Mouse (Mus musculus) G1E (cell line): ENCODE data around the gene Smtnl1. TPM values are rescaled to one million over a fixed set of nuclear protein-coding genes. Genes with fewer than 3 reads are reported as not detected.
"Not testable (repeated sequence)": the region's sequence is repeated elsewhere in the genome, so short reads cannot be mapped to it uniquely, and the experiment has no call there.

Experiments used
- ATAC-seq: 2 replicates; pipeline ENCODE4 v1.8.0; 2016; ENCODE audit warnings: mild to moderate bottlenecking; ENCODE audit not compliant: insufficient number of reproducible peaks, poor library complexity, low FRiP score, severe bottlenecking; ENCODE audit errors: extremely low read depth
- DNase-seq: peaks from one replicate; pipeline ENCODE4 v3.0.0; 2012; ENCODE audit warnings: low spot score
- H3K27me3 ChIP-seq: 2 replicates; pipeline ENCODE4 v1.6.1; 2012; ENCODE audit warnings: mild to moderate bottlenecking, low read length, inconsistent platforms; ENCODE audit not compliant: insufficient read depth
- H3K36me3 ChIP-seq: replicated peaks from 2 replicates; pipeline ENCODE3; 2012; ENCODE audit warnings: mild to moderate bottlenecking, inconsistent platforms
- H3K4me1 ChIP-seq: 2 replicates; pipeline ENCODE4 v1.6.1; 2012; ENCODE audit warnings: low read depth, low read length, inconsistent platforms, mixed read lengths; ENCODE audit not compliant: insufficient read depth
- H3K4me3 ChIP-seq: 2 replicates; pipeline ENCODE4 v1.5.1; 2012; ENCODE audit warnings: low read depth, mild to moderate bottlenecking, inconsistent platforms, low read length, moderate library complexity, mixed read lengths
- H3K9me3 ChIP-seq: replicated peaks from 2 replicates; pipeline ENCODE4 v1.6.1; 2012; ENCODE audit warnings: inconsistent platforms
- CTCF ChIP-seq: IDR thresholded peaks from 2 replicates; pipeline ENCODE4 v1.5.1; 2012; ENCODE audit warnings: low read depth, low read length, inconsistent platforms, mixed read lengths
- GATA1 ChIP-seq: IDR thresholded peaks from 2 replicates; pipeline ENCODE4 v1.6.1; 2012; ENCODE audit warnings: borderline replicate concordance, low read length, inconsistent platforms, mixed read lengths
- GATA2 ChIP-seq: IDR thresholded peaks from 2 replicates; pipeline ENCODE4 v1.6.1; 2012; ENCODE audit warnings: low read depth, low read length, inconsistent platforms, borderline replicate concordance
- POLR2AphosphoS5 ChIP-seq: IDR thresholded peaks from 2 replicates; pipeline ENCODE4 v1.6.1; 2012; ENCODE audit warnings: low read depth, low read length, inconsistent platforms; ENCODE audit not compliant: insufficient replicate concordance
- TAL1 ChIP-seq: conservative IDR thresholded peaks from 2 replicates; pipeline ENCODE4 v1.6.1; 2012; ENCODE audit warnings: low read depth, low read length, inconsistent platforms, mixed read lengths
- polyA plus RNA-seq: library from polyadenylated mRNA; stranded (reverse); fragments of >175 nt; gene quantifications from 2 replicates; pipeline ENCODE4 v1.2.3, GENCODE M21; 2012
- total RNA-seq, 2 experiments: library from RNA; stranded (forward) in 1 of 2; stranded (reverse) in 1 of 2; fragments of 200-1000 nt in 1 of 2; fragments of >200 nt in 1 of 2; fragmentation: Nextera tagmentation in 1 of 2; gene quantifications; 2 replicates each; pipeline ENCODE4 v1.2.3; 2014 to 2017

The Smtnl1 gene
- total and polyA plus RNA-seq, 3 experiments, result not detected

GRCm38 (mm10) chr2:84810526-84810885, 11.9 kb downstream of the Smtnl1 start:
- no peak for ATAC-seq
- peaks cover 40% of the 10 kb centered on the region for H3K36me3 ChIP-seq
- TF ChIP-seq GATA2, result no peak
- no peak for TF ChIP-seq TAL1
- no peak for TF ChIP-seq POLR2AphosphoS5
- no peak for TF ChIP-seq GATA1
- no peak for TF ChIP-seq CTCF
- peaks cover 5% of the 10 kb centered on the region; the same call in 1 of the 2 replicates for H3K27me3 ChIP-seq
- H3K4me3 ChIP-seq, result no peak overlapping the region
- peaks cover 26% of the 10 kb centered on the region for H3K9me3 ChIP-seq
- peaks cover 34% of the 10 kb centered on the region for H3K4me1 ChIP-seq
- DNase-seq, result no peak

GRCm38 (mm10) chr2:84809330-84809729, 13.1 kb downstream of the Smtnl1 start:
- H3K4me1 ChIP-seq, result peaks cover 29% of the 10 kb centered on the region
- H3K27me3 ChIP-seq, result no peaks in the 10 kb centered on the region
- ATAC-seq (no peak), DNase-seq (no peak)
- no peak for TF ChIP-seq POLR2AphosphoS5
- no peak for TF ChIP-seq TAL1
- no peak for TF ChIP-seq CTCF
- no peak for TF ChIP-seq GATA2
- no peak for TF ChIP-seq GATA1
- H3K4me3 ChIP-seq, result no peak overlapping the region
- peaks cover 49% of the 10 kb centered on the region for H3K36me3 ChIP-seq
- H3K9me3 ChIP-seq, result peaks cover 26% of the 10 kb centered on the region

- ATAC-seq, result no peak
- Histone ChIP-seq H3K4me1 (peaks cover 18% of the 10 kb centered on the region), H3K36me3 (peaks cover 72% of the 10 kb centered on the region), H3K9me3 (peaks cover 26% of the 10 kb centered on the region), H3K27me3 (no peaks in the 10 kb centered on the region), H3K4me3 (no peak overlapping the region)
- no peak for DNase-seq
- no peak for TF ChIP-seq POLR2AphosphoS5
- TF ChIP-seq TAL1, result no peak
- no peak for TF ChIP-seq GATA1
- TF ChIP-seq CTCF, result no peak
- TF ChIP-seq GATA2, result no peak
Measured at GRCm38 (mm10) chr2:84806546-84806945, 15.9 kb downstream of the Smtnl1 start.

GRCm38 (mm10) chr2:84803963-84804362, 18.5 kb downstream of the Smtnl1 start:
- DNase-seq (no peak), ATAC-seq (no peak)
- peaks cover 11% of the 10 kb centered on the region for H3K9me3 ChIP-seq
- H3K4me1 ChIP-seq, result peaks cover 19% of the 10 kb centered on the region
- no peak for TF ChIP-seq POLR2AphosphoS5
- no peak for TF ChIP-seq GATA1
- TF ChIP-seq TAL1, result no peak
- TF ChIP-seq GATA2, result no peak
- no peak for TF ChIP-seq CTCF
- no peaks in the 10 kb centered on the region for H3K27me3 ChIP-seq
- H3K4me3 ChIP-seq, result no peak overlapping the region
- peaks cover 64% of the 10 kb centered on the region for H3K36me3 ChIP-seq

- H3K4me1 ChIP-seq, result peaks cover 31% of the 10 kb centered on the region
- H3K4me3 ChIP-seq, result not testable (repeated sequence)
- H3K36me3 ChIP-seq, result peaks cover 39% of the 10 kb centered on the region
Measured at GRCm38 (mm10) chr2:84801223-84801622, 21.2 kb downstream of the Smtnl1 start.

GRCm38 (mm10) chr2:84800304-84800703, 22.1 kb downstream of the Smtnl1 start:
- no peak for DNase-seq
- Histone ChIP-seq H3K36me3 (peaks cover 31% of the 10 kb centered on the region), H3K4me1 (peaks cover 31% of the 10 kb centered on the region), H3K27me3 (no peaks in the 10 kb centered on the region), H3K9me3 (peaks cover 6% of the 10 kb centered on the region), H3K4me3 (peak overlapping the region; percentile 9; the same call in 1 of the 2 replicates)
- ATAC-seq, result no peak
- TF ChIP-seq POLR2AphosphoS5 (no peak), TAL1 (no peak), GATA1 (no peak), GATA2 (no peak), CTCF (no peak)

More at GRCm38 (mm10) chr2:84801223-84801622, 21.2 kb downstream of the Smtnl1 start:
- H3K27me3 ChIP-seq, H3K9me3 ChIP-seq, ATAC-seq, DNase-seq: not testable (repeated sequence)

GRCm38 (mm10) chr2:84799041-84799561, 23.4 kb downstream of the Smtnl1 start:
- Histone ChIP-seq H3K9me3 (peaks cover 18% of the 10 kb centered on the region), H3K4me1 (peaks cover 34% of the 10 kb centered on the region), H3K4me3 (peak overlapping the region; percentile 82), H3K27me3 (no peaks in the 10 kb centered on the region), H3K36me3 (peaks cover 22% of the 10 kb centered on the region)
- no peak for TF ChIP-seq GATA2
- peak; percentile 30; the same call in 1 of the 2 replicates for TF ChIP-seq CTCF
- ATAC-seq (peak; percentile 47), DNase-seq (peak; percentile 64)
